Mouse (Mus musculus): ENCODE data around the gene Ino80e. TPM values are rescaled to one million over a fixed set of nuclear protein-coding genes. Genes with fewer than 3 reads are reported as not detected.

Gene Ino80e
- polyA plus RNA-seq, 1 experiment, result 104 TPM

DNA sequence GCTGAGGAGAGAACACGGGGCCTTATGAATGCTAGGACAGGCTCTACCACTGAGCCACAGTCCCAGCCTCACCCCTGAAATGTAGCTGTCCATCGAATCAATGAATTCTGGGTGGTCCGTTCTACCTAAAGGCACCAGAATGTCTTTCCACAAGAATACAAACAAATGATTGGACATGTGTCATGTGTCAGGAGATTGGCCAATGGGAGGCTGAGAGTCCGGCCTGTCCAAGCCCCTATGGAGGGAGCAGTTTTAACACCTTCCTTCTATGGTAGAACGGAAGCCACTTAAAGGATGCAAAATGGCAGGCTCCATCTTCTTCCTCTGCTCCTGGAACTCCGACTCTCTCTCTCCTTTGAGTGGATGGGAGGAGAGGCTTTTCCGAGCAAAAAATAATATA lies 44.6 kb downstream of the Ino80e start:
- no peak overlapping the region for H3K9ac ChIP-seq (ENCODE audit: low read depth, poor library complexity, severe bottlenecking)
- H3K27ac ChIP-seq (ENCODE audit: insufficient read depth, low read length), result no peak overlapping the region
- H3K27me3 ChIP-seq (ENCODE audit: control insufficient read depth, insufficient read depth, low read length, poor library complexity, severe bottlenecking), result no peaks in the 10 kb centered on the region
- peaks cover 12% of the 10 kb centered on the region for H3K4me1 ChIP-seq (ENCODE audit: control insufficient read depth, insufficient read depth, low read length)
- H3K9me3 ChIP-seq (replicated peaks; ENCODE audit: control insufficient read depth, insufficient read depth, low read length, poor library complexity, severe bottlenecking), result no peaks in the 10 kb centered on the region
- H3K4me3 ChIP-seq (ENCODE audit: low read depth, low read length), result no peak overlapping the region
- H3K36me3 ChIP-seq (ENCODE audit: control insufficient read depth, insufficient read depth, low read length, poor library complexity, severe bottlenecking), result no peaks in the 10 kb centered on the region
- TF ChIP-seq EP300 (IDR thresholded peaks at IDR 0.05; ENCODE audit: insufficient read depth, low read depth, low read length), result no peak
- TF ChIP-seq CTCF (IDR thresholded peaks at IDR 0.05; ENCODE audit: low read depth, low read length), result no peak
- no peak for TF ChIP-seq POLR2A (IDR thresholded peaks at IDR 0.05; ENCODE audit: insufficient read depth, low read length)

DNA sequence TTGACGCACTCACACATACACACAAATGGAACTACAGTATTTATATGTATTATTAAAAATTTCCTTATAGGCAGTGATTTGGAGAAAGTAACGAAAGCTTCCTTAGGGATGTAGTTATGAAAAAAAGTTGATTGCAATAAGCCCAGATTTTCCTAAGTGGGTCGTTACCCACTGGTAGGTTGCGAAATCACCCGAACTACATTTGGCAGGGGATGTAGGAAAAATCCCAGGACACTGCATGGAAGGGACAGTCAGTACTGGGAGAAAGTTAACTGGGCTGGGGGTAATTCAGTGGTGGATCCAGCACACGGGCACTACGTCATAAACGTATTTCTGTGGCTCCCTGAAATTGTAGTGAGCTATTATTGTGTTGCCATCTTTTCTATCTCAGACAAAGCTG lies 45.7 kb downstream of the Ino80e start:
- H3K4me1 ChIP-seq (ENCODE audit: control insufficient read depth, insufficient read depth, low read length), result peaks cover 7% of the 10 kb centered on the region
- H3K4me3 ChIP-seq (ENCODE audit: low read depth, low read length), result no peak overlapping the region
- TF ChIP-seq CTCF (IDR thresholded peaks at IDR 0.05; ENCODE audit: low read depth, low read length), result no peak
- TF ChIP-seq EP300 (IDR thresholded peaks at IDR 0.05; ENCODE audit: insufficient read depth, low read depth, low read length), result no peak
- H3K9me3 ChIP-seq (replicated peaks; ENCODE audit: control insufficient read depth, insufficient read depth, low read length, poor library complexity, severe bottlenecking), result no peaks in the 10 kb centered on the region
- no peaks in the 10 kb centered on the region for H3K27me3 ChIP-seq (ENCODE audit: control insufficient read depth, insufficient read depth, low read length, poor library complexity, severe bottlenecking)
- no peaks in the 10 kb centered on the region for H3K36me3 ChIP-seq (ENCODE audit: control insufficient read depth, insufficient read depth, low read length, poor library complexity, severe bottlenecking)
- H3K9ac ChIP-seq (ENCODE audit: low read depth, poor library complexity, severe bottlenecking), result no peak overlapping the region
- H3K27ac ChIP-seq (ENCODE audit: insufficient read depth, low read length), result no peak overlapping the region

DNA sequence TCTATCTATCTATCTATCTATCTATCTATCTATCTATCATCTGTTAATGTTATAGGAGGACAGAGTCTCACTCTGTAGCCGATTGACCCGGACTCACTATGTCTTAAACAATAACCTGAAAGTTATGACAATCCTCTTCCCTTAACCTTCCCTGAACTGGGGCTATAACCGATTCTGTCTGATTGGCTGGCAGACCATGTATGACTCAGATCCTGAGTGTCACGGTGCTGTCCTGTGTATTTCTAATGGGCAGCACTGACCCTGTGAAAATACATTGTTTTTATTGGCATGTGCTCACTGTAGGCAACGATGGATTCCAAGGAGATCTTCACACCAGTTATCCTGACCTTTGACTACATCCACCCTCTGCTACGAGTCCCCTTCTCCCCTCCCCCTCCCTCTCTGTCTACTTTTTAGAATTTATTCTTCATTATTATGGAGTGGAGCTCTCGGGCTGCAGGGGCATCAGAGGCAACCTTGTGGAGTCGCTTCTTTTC lies 46.4 kb downstream of the Ino80e start:
- no peak overlapping the region for H3K27ac ChIP-seq (ENCODE audit: insufficient read depth, low read length)
- TF ChIP-seq POLR2A (IDR thresholded peaks at IDR 0.05; ENCODE audit: insufficient read depth, low read length) (no peak), EP300 (IDR thresholded peaks at IDR 0.05; ENCODE audit: insufficient read depth, low read depth, low read length) (no peak), CTCF (IDR thresholded peaks at IDR 0.05; ENCODE audit: low read depth, low read length) (no peak)
- no peak overlapping the region for H3K4me3 ChIP-seq (ENCODE audit: low read depth, low read length)
- no peak overlapping the region for H3K9ac ChIP-seq (ENCODE audit: low read depth, poor library complexity, severe bottlenecking)
- no peaks in the 10 kb centered on the region for H3K27me3 ChIP-seq (ENCODE audit: control insufficient read depth, insufficient read depth, low read length, poor library complexity, severe bottlenecking)
- H3K36me3 ChIP-seq (ENCODE audit: control insufficient read depth, insufficient read depth, low read length, poor library complexity, severe bottlenecking), result no peaks in the 10 kb centered on the region
- H3K4me1 ChIP-seq (ENCODE audit: control insufficient read depth, insufficient read depth, low read length), result peaks cover 7% of the 10 kb centered on the region
- no peaks in the 10 kb centered on the region for H3K9me3 ChIP-seq (replicated peaks; ENCODE audit: control insufficient read depth, insufficient read depth, low read length, poor library complexity, severe bottlenecking)

DNA sequence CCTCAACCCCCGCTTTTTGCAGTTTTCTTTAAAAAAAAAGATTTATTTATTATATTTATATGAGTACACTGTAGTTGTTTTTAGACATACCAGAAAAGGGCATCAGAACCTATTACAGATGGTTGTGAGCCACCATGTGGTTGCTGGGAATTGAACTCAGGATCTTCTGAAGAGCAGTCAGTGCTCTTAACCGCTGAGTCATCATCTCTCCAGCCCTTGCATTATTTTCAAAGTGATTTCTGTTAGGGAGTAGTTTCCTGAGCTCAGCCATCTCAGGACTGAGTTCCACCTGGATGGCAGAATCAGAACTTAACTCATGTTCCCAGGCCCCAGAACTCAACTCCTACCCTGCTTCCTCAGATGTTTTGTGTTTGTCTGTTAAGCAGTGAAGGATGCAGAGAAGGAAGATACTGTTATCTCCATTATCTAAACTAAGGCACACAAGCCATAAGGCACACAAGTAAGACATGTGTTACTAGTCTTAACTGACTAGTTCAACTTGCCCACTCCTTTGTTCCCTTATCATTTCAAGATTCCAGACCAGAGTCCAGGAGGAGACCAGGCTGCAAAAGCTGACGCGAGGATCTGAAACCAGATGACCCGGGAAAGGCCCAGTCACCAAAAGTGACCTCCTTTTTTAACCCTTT lies 52.3 kb downstream of the Ino80e start:
- no peaks in the 10 kb centered on the region for H3K36me3 ChIP-seq (ENCODE audit: control insufficient read depth, insufficient read depth, low read length, poor library complexity, severe bottlenecking)
- no peaks in the 10 kb centered on the region for H3K9me3 ChIP-seq (replicated peaks; ENCODE audit: control insufficient read depth, insufficient read depth, low read length, poor library complexity, severe bottlenecking)
- TF ChIP-seq CTCF (IDR thresholded peaks at IDR 0.05; ENCODE audit: low read depth, low read length) (no peak), POLR2A (IDR thresholded peaks at IDR 0.05; ENCODE audit: insufficient read depth, low read length) (no peak), EP300 (IDR thresholded peaks at IDR 0.05; ENCODE audit: insufficient read depth, low read depth, low read length) (no peak)
- no peak overlapping the region; the same call in 1 of the 2 replicates for H3K27ac ChIP-seq (ENCODE audit: insufficient read depth, low read length)
- H3K9ac ChIP-seq (ENCODE audit: low read depth, poor library complexity, severe bottlenecking), result peak overlapping the region; percentile 71
- peaks cover 5% of the 10 kb centered on the region for H3K4me1 ChIP-seq (ENCODE audit: control insufficient read depth, insufficient read depth, low read length)
- H3K27me3 ChIP-seq (ENCODE audit: control insufficient read depth, insufficient read depth, low read length, poor library complexity, severe bottlenecking), result no peaks in the 10 kb centered on the region
- no peak overlapping the region for H3K4me3 ChIP-seq (ENCODE audit: low read depth, low read length)

DNA sequence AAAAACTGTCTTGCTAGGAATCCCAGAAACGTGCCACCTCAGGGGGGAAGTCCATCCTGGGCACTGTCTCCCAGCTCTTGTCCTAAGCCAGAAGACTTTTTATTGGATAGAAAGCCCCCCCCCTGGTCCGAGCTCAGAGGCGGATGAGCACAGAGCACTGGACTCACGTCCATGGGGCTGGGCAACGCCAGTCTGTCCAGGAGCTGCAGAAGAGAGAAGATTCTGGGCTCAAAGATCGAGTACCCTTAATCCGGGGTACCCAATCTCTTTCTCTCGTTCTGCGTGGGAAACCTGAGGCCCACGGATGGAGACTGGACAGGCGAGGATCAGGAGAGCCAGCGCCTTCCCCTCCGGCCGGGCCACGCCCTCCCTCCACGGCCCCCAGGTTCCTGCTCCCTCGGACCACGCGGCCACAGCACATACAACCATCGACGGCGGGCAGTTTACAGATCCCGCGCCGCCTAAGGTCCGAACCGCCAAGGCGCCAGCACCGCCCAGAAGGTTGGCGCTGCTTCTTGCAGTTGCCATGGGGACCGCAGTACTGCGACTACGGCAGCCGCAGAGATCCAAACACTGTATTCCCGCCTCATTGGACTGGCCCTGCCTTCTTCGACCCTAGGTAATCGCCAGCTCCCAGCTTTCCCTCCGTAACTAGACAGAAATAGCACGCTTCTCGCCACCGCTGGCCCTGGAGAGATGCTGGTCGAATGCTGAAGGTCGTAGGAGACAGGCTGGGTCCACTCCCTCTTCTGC lies 53.3 kb downstream of the Ino80e start:
- H3K27ac ChIP-seq (ENCODE audit: insufficient read depth, low read length), result peak overlapping the region; percentile 63

DNA sequence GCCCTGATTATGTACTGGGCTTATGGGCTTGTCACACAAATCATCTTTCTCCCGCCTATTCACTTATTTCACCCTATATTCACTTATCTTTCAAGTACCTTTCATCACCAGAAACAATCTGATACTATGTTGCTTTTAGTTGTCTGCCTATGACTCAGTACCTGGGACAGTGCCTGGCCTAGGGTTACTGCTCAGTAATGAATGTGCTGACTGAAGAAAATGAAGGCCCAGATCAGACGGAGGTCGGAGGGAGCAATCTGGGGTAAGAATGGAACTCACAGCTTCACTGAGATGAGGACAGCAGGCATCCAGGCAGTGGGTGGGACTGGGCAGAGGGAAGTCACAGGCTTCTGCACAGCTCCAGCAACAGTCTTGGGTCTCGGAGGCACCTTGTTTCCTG lies 54.8 kb downstream of the Ino80e start:
- Histone ChIP-seq H3K4me3 (ENCODE audit: low read depth, low read length) (no peak overlapping the region), H3K27ac (ENCODE audit: insufficient read depth, low read length) (no peak overlapping the region), H3K9me3 (replicated peaks; ENCODE audit: control insufficient read depth, insufficient read depth, low read length, poor library complexity, severe bottlenecking) (no peaks in the 10 kb centered on the region), H3K27me3 (ENCODE audit: control insufficient read depth, insufficient read depth, low read length, poor library complexity, severe bottlenecking) (no peaks in the 10 kb centered on the region), H3K4me1 (ENCODE audit: control insufficient read depth, insufficient read depth, low read length) (no peaks in the 10 kb centered on the region), H3K9ac (ENCODE audit: low read depth, poor library complexity, severe bottlenecking) (no peak overlapping the region), H3K36me3 (ENCODE audit: control insufficient read depth, insufficient read depth, low read length, poor library complexity, severe bottlenecking) (no peaks in the 10 kb centered on the region)
- no peak for TF ChIP-seq POLR2A (IDR thresholded peaks at IDR 0.05; ENCODE audit: insufficient read depth, low read length)
- TF ChIP-seq CTCF (IDR thresholded peaks at IDR 0.05; ENCODE audit: low read depth, low read length), result no peak
- TF ChIP-seq EP300 (IDR thresholded peaks at IDR 0.05; ENCODE audit: insufficient read depth, low read depth, low read length), result no peak

More for the DNA sequence above, 53.3 kb downstream of the Ino80e start:
- peaks cover 3% of the 10 kb centered on the region for H3K4me1 ChIP-seq (ENCODE audit: control insufficient read depth, insufficient read depth, low read length)
- H3K27me3 ChIP-seq (ENCODE audit: control insufficient read depth, insufficient read depth, low read length, poor library complexity, severe bottlenecking), result no peaks in the 10 kb centered on the region
- TF ChIP-seq CTCF (IDR thresholded peaks at IDR 0.05; ENCODE audit: low read depth, low read length) (no peak), POLR2A (IDR thresholded peaks at IDR 0.05; ENCODE audit: insufficient read depth, low read length) (peak; percentile 12), EP300 (IDR thresholded peaks at IDR 0.05; ENCODE audit: insufficient read depth, low read depth, low read length) (peak; percentile 76; the same call in 1 of the 2 replicates)
- H3K4me3 ChIP-seq (ENCODE audit: low read depth, low read length), result peak overlapping the region; percentile 87
- H3K36me3 ChIP-seq (ENCODE audit: control insufficient read depth, insufficient read depth, low read length, poor library complexity, severe bottlenecking), result no peaks in the 10 kb centered on the region
- H3K9me3 ChIP-seq (replicated peaks; ENCODE audit: control insufficient read depth, insufficient read depth, low read length, poor library complexity, severe bottlenecking), result no peaks in the 10 kb centered on the region
- peak overlapping the region; percentile 71 for H3K9ac ChIP-seq (ENCODE audit: low read depth, poor library complexity, severe bottlenecking)

All from ES-Bruce4 (cell line).